Mouse (Mus musculus): ENCODE data around the gene Thrap3. TPM values are rescaled to one million over a fixed set of nuclear protein-coding genes. Genes with fewer than 3 reads are reported as not detected.
A peak's percentile ranks its signal among the peaks of the same experiment; 100 is the strongest.
"Not testable (repeated sequence)": the region's sequence is repeated elsewhere in the genome, so short reads cannot be mapped to it uniquely, and the experiment has no call there.

The Thrap3 gene
- polyA plus RNA-seq, 1 experiment from 2014 or later = 194 TPM

GRCm38 (mm10) chr4:126235191-126235590 is 32.6 kb upstream of the Thrap3 start:
- H3K36me3 ChIP-seq (ENCODE audit: poor library complexity, severe bottlenecking) = peaks cover 100% of the 10 kb centered on the region
- no peak for ATAC-seq
- H3K4me3 ChIP-seq = no peak overlapping the region
- H3K9ac ChIP-seq = no peak overlapping the region
- H3K4me2 ChIP-seq = no peak overlapping the region
- no peaks in the 10 kb centered on the region for H3K27me3 ChIP-seq
- WGBS = 94% methylated on average over 10 of the region's 10 CpGs
- no peaks in the 10 kb centered on the region for H3K9me3 ChIP-seq (replicated peaks)
- H3K27ac ChIP-seq = no peak overlapping the region
- peaks cover 5% of the 10 kb centered on the region; the same call in 1 of the 2 replicates for H3K4me1 ChIP-seq

DNA sequence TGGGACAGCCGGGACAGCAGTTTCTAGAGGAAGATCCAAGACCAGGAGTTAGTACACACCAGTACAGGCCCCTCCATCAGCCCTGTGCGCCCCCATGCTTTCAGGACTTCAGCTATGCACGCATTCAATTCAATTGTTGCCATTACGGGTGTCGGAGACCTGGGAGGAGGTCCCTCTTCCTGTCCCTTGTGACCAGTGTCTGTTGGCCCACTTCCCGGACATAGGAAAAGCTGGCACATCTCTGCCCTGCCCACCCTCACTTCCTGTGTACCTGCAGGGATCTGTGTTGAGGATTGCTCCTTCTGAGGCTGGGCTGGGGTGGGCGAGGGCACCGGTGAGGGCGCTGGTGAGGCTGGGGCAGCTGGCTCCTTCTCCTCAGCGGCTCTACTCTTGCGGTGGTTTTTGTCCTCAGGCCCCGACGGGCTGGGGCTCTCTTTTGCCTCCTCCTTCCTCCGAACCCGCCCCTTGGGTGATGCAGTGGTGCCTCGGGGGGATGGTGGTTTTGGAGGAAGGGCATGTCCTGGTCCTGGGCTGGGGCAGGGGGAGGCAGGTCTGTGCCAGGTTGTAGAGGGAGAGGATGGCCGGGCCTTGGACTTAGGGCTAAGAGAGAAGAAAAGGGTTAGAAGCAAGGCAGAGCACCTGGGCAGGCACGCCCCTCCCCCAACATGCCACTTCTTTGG is 32.1 kb upstream of the Thrap3 start:
- Histone ChIP-seq H3K4me1 (peaks cover 5% of the 10 kb centered on the region; the same call in 1 of the 2 replicates), H3K9me3 (replicated peaks) (no peaks in the 10 kb centered on the region), H3K27ac (no peak overlapping the region), H3K27me3 (no peaks in the 10 kb centered on the region), H3K4me2 (no peak overlapping the region), H3K9ac (no peak overlapping the region), H3K4me3 (no peak overlapping the region), H3K36me3 (ENCODE audit: poor library complexity, severe bottlenecking) (peaks cover 99% of the 10 kb centered on the region)
- 85% methylated on average over 18 of the region's 18 CpGs for WGBS
- ATAC-seq = no peak

DNA sequence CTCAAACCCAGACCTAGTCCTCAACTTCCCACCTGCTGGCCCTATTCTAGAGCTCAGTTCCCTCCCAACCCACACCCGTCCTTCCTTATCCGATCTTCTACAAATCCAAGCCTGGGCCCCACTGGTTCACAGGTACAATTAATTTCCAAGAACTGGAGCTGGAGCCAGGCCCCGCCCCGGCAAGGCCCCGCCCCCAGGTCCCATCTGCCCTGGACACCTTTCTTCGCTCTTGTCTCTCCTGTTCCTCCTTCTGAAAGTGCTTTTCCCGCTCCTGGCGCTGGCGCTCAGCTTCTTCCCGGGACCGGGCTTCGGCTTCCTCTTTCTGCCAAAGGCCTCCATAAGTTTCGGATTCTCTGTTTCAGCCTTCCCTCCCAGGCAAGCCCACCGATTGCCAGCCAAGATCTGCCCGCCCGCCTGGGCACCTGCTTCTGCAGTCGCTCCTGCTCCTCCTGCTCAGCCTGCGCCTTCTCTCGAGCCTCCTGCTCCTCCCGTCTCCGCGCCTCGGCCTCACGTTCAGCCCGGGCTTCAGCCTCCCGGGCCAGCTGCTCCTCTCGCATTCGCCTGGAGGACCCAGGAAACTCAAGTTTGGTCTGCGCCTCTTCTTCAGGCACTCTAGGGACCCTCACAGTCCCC is 31.2 kb upstream of the Thrap3 start:
- peaks cover 5% of the 10 kb centered on the region; the same call in 1 of the 2 replicates for H3K4me1 ChIP-seq
- ATAC-seq = no peak
- no peaks in the 10 kb centered on the region for H3K9me3 ChIP-seq (replicated peaks)
- WGBS = 89% methylated on average over 29 of the region's 29 CpGs
- no peak overlapping the region for H3K27ac ChIP-seq
- no peak overlapping the region for H3K4me2 ChIP-seq
- no peak overlapping the region for H3K4me3 ChIP-seq
- no peak overlapping the region for H3K9ac ChIP-seq
- no peaks in the 10 kb centered on the region for H3K27me3 ChIP-seq
- peaks cover 90% of the 10 kb centered on the region for H3K36me3 ChIP-seq (ENCODE audit: poor library complexity, severe bottlenecking)

GRCm38 (mm10) chr4:126229900-126230299 is 27.3 kb upstream of the Thrap3 start:
- H3K4me1 ChIP-seq = peaks cover 11% of the 10 kb centered on the region
- H3K27me3 ChIP-seq = no peaks in the 10 kb centered on the region
- H3K9ac ChIP-seq = no peak overlapping the region
- ATAC-seq = no peak
- no peaks in the 10 kb centered on the region for H3K9me3 ChIP-seq (replicated peaks)
- 81% methylated on average over 7 of the region's 7 CpGs for WGBS
- no peak overlapping the region for H3K27ac ChIP-seq
- no peak overlapping the region for H3K4me2 ChIP-seq
- H3K4me3 ChIP-seq = no peak overlapping the region
- H3K36me3 ChIP-seq (ENCODE audit: poor library complexity, severe bottlenecking) = peaks cover 52% of the 10 kb centered on the region

DNA sequence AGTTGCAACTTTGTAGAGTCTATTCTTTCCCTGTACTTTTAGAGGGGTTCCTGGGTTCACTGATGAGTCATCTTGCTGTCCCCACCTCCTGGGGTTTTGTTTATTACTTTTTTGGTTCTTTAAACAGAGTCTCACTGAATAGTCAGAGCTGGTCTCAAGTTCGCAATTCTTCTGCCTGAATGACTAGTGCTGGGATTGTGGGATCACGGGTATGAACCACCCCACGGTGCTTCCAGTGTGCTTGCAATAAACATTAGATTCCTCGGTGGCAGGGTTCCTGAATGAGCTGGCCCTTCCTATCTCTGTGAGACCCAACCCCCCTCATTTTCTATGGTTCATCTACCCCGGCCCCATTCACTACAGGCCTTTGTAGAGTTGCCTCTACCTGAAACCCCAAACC is 25.6 kb upstream of the Thrap3 start:
- H3K9ac ChIP-seq = no peak overlapping the region
- no peak overlapping the region for H3K4me3 ChIP-seq
- peaks cover 11% of the 10 kb centered on the region for H3K4me1 ChIP-seq
- no peak overlapping the region for H3K27ac ChIP-seq
- H3K4me2 ChIP-seq = no peak overlapping the region
- 10% methylated on average over 5 of the region's 5 CpGs for WGBS
- H3K9me3 ChIP-seq (replicated peaks) = no peaks in the 10 kb centered on the region
- peaks cover 34% of the 10 kb centered on the region for H3K36me3 ChIP-seq (ENCODE audit: poor library complexity, severe bottlenecking)
- no peak for ATAC-seq
- H3K27me3 ChIP-seq = no peaks in the 10 kb centered on the region

DNA sequence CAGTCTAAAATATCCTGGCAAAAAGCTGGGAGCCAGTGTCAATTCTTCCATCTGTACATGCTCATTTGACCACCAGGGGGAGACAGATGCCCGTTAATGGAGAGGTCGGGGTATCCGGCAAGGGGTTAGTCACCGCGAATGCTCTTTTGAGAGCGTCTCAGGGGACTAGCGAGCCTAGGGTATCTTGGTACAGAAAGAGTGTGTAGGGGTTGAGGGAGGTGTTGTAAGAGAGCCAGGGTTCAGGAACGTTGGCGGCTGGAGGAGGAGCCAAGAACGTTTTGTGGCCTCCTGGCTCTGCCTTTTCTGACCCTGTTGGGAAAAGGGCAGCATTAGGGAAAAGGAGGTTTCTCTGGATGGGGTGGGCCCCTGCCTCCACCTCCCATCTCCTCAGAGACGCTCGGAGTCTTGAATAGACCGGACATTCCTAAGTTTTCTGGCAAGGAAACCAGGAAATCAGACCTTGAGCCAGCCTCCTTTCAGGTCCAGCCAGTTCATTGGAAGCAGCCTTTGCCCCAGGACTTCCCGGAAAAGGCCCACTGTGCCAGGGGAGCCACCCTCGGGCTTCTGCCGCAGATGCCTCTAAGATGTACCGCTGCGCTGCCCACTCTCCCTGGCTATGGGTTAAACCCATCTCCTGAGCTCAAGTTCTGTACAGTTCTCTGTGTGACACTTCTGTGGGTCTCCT is 24.7 kb upstream of the Thrap3 start:
- Histone ChIP-seq H3K4me1 (peaks cover 11% of the 10 kb centered on the region), H3K4me3 (0 out of 2 replicates have a peak overlapping the region, but pooled peaks have one; percentile 4), H3K4me2 (peak overlapping the region; percentile 44), H3K36me3 (ENCODE audit: poor library complexity, severe bottlenecking) (peaks cover 25% of the 10 kb centered on the region), H3K9ac (peak overlapping the region; percentile 41; the same call in 1 of the 2 replicates), H3K27me3 (no peaks in the 10 kb centered on the region), H3K27ac (0 out of 2 replicates have a peak overlapping the region, but pooled peaks have one; percentile 2), H3K9me3 (replicated peaks) (no peaks in the 10 kb centered on the region)
- 7% methylated on average over 18 of the region's 18 CpGs for WGBS
- ATAC-seq = peak; percentile 80

GRCm38 (mm10) chr4:126226640-126227039 is 24.1 kb upstream of the Thrap3 start:
- H3K4me2 ChIP-seq = no peak overlapping the region
- H3K4me1 ChIP-seq = peaks cover 11% of the 10 kb centered on the region
- no peak overlapping the region for H3K27ac ChIP-seq
- 55% methylated on average over 12 of the region's 12 CpGs for WGBS
- H3K4me3 ChIP-seq = no peak overlapping the region
- no peaks in the 10 kb centered on the region for H3K27me3 ChIP-seq
- ATAC-seq = peak; percentile 34; the same call in 1 of the 2 replicates
- H3K9ac ChIP-seq = no peak overlapping the region
- H3K36me3 ChIP-seq (ENCODE audit: poor library complexity, severe bottlenecking) = peaks cover 19% of the 10 kb centered on the region
- no peaks in the 10 kb centered on the region for H3K9me3 ChIP-seq (replicated peaks)

DNA sequence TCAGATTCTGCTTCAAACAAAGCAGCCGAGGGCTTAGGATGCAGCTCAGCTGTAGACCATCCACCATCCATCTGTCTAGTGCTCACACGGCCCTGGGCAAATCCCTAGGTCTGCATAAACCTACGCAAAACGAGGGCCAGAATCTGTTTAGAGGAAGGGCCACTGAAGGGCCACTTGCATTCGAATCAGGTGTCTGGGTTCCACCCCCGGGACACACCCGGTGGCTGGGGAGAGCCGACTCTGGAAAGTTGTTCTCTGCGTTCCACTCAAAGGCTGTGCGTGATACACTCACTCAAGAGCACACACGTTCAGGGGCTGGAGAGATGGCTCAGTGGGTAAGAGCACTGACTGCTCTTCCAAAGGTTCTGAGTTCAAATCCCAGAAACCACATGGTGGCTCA is 20.1 kb upstream of the Thrap3 start:
- H3K9me3 ChIP-seq (replicated peaks) = no peaks in the 10 kb centered on the region
- H3K36me3 ChIP-seq (ENCODE audit: poor library complexity, severe bottlenecking) = no peaks in the 10 kb centered on the region
- no peak overlapping the region for H3K27ac ChIP-seq
- H3K9ac ChIP-seq = no peak overlapping the region
- peaks cover 6% of the 10 kb centered on the region for H3K4me1 ChIP-seq
- no peak overlapping the region for H3K4me2 ChIP-seq
- no peak overlapping the region for H3K4me3 ChIP-seq
- WGBS = 89% methylated on average over 11 of the region's 11 CpGs
- no peak for ATAC-seq
- H3K27me3 ChIP-seq = no peaks in the 10 kb centered on the region

DNA sequence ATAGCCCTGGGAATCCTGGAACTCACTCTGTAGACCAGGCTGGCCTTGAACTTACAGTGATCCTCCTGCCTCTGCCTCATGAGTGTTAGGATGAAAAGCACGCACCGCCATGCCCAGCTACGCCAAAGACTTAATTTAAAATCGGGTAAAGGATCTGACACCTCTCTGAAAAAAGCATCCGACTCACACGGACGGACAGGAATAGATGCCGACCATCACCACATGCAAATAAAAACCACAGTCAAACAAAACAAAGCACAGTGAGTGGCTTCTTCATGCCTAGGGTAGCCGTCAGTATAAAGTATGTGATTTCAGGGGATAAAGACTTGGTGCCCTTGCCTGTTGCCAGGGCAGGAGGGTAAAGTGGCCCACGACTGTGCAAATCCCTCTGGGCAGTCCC is 17.5 kb upstream of the Thrap3 start:
- Histone ChIP-seq H3K36me3 (ENCODE audit: poor library complexity, severe bottlenecking) (no peaks in the 10 kb centered on the region), H3K4me2 (no peak overlapping the region), H3K27ac (no peak overlapping the region), H3K4me1 (no peaks in the 10 kb centered on the region), H3K9me3 (replicated peaks) (no peaks in the 10 kb centered on the region), H3K4me3 (no peak overlapping the region), H3K27me3 (no peaks in the 10 kb centered on the region), H3K9ac (no peak overlapping the region)
- ATAC-seq = no peak
- WGBS = 89% methylated on average over 10 of the region's 10 CpGs

- not testable (repeated sequence) for H3K4me1 ChIP-seq; H3K27ac ChIP-seq; H3K9ac ChIP-seq; H3K36me3 ChIP-seq (ENCODE audit: poor library complexity, severe bottlenecking); H3K27me3 ChIP-seq; H3K9me3 ChIP-seq (replicated peaks); H3K4me3 ChIP-seq; H3K4me2 ChIP-seq; ATAC-seq
- WGBS = 74% methylated on average over 3 of the region's 3 CpGs
These were observed 17.0 kb upstream of the Thrap3 start for GRCm38 (mm10) chr4:126219540-126219939.

GRCm38 (mm10) chr4:126217771-126218170 is 15.2 kb upstream of the Thrap3 start:
- no peak overlapping the region for H3K27ac ChIP-seq
- no peak overlapping the region for H3K4me2 ChIP-seq
- H3K36me3 ChIP-seq (ENCODE audit: poor library complexity, severe bottlenecking) = no peaks in the 10 kb centered on the region
- 88% methylated on average over 6 of the region's 6 CpGs for WGBS
- no peaks in the 10 kb centered on the region for H3K4me1 ChIP-seq
- H3K9ac ChIP-seq = no peak overlapping the region
- H3K9me3 ChIP-seq (replicated peaks) = no peaks in the 10 kb centered on the region
- H3K4me3 ChIP-seq = no peak overlapping the region
- H3K27me3 ChIP-seq = no peaks in the 10 kb centered on the region
- ATAC-seq = no peak

- no peak overlapping the region for H3K4me3 ChIP-seq
- H3K4me1 ChIP-seq = peaks cover 2% of the 10 kb centered on the region; the same call in 1 of the 2 replicates
- WGBS = 63% methylated on average over 6 of the region's 6 CpGs
- H3K4me2 ChIP-seq = no peak overlapping the region
- no peaks in the 10 kb centered on the region for H3K36me3 ChIP-seq (ENCODE audit: poor library complexity, severe bottlenecking)
- no peak overlapping the region for H3K27ac ChIP-seq
- no peaks in the 10 kb centered on the region for H3K9me3 ChIP-seq (replicated peaks)
- H3K9ac ChIP-seq = no peak overlapping the region
- ATAC-seq = no peak
- H3K27me3 ChIP-seq = peaks cover 3% of the 10 kb centered on the region; the same call in 1 of the 2 replicates
These were observed 4.5 kb upstream of the Thrap3 start for GRCm38 (mm10) chr4:126207081-126207480.
